Mouse (Mus musculus) left cerebral cortex, adult 9 months (tissue): ENCODE data around the gene Vwde.
A peak's percentile ranks its signal among the peaks of the same experiment; 100 is the strongest.

ENCODE experiments used
- DNase-seq, 2 experiments: peaks; one replicate each; pipeline ENCODE4 v3.0.0; 2022; ENCODE audit warnings: low spot score in 2 of 2

Vwde gene

DNA sequence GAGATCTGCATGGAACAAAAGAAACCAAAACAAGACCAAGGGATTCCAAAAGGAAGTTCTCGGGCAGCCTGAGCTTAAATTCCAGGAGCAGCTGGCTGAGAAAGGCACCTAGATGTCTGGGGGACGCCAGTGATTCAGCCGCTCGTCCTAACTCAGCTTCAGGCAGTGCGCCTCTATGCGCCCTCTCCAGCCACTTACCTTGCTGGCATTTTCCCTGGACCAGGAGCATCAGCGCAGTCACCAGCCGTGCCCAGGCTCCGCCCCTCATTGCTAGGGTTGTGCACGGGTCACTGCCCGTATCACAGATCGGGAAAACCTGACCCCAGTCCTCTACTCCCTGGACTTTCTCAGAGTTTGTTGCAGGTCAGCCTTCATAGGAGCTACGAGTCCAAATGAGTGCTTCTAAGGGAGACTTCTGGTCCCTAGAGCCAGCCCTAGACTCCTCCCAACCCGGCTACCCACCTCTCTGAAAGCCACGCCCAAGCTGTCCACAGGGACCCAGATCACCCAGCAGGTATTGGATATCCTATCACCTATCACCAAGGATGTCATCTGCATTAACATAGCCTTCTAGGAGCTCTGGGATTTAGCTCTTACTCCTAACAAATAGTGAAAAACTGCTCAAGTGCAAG, at the start of gene Vwde:
Gene Vwde (minus strand): TSS at position 370 of the 632 bp plus-strand sequence.
- no peak for DNase-seq

DNA sequence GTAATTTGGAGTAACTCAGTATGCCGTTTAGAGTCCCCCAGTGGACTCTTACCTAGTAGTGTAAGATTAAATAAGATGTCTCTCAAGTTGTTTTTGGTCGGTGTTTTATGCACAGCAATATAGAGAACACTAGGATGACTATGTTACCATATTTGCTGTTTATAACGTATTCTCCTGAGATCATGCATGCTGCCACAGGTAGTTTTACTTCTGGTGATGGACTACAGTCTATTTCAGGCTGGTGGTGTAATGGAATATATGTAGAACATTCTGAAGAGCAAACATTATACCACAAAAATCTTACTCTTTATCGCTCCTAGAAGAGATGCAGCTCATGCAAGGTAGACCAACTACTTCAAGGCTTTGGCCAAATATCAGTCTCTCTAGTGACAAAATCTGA, 30.6 kb upstream of the Vwde start:
- no peak for DNase-seq

DNA sequence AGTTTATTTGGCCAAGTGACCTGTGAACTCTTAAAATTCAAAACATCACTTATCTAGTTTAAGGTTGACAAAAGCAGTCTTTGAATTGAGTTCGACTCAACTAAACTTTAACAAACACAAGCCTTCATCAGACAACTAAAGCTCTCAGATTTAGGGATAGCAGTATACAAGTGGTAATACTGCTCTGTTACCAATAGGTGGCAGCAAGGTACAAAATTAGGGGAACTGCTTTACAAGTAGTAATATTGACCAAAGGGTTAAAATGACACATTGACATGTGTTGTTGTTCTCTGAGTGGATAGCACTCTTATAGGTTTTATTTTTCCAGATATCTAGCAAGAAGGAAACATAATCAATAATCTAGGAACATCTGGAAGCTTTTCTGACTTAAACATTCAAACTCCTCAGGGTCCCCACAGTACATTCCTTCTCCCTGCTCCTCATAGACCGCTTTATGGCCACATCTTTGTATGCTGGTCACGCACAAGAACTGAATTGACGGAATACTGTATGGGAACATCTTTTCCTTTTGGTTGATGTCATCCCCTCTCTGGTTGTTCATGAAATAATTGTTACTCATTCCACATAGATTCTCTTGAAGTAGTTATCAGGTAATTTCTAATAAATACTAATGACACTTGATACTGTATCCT, 23.7 kb upstream of the Vwde start:
- no peak for DNase-seq

DNA sequence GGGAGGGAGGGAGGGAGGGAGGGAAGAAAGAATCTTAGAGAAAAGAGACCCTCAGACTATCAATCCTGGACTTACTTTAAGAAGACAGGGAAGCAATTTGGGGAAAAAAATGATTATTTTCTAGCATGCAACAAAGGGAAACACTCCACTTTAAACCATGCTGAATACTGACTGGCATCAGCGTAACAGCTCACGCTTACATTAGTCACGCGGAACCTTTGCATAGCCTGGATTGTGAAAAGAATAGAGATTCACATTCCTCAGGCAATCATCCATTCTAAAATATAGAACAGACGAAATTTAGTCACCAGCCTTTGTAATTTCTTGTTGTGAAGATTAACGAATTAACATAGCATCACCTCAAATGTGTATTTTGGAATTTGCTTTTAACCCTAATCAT, 18.6 kb downstream of the Vwde start:
- no peak for DNase-seq

DNA sequence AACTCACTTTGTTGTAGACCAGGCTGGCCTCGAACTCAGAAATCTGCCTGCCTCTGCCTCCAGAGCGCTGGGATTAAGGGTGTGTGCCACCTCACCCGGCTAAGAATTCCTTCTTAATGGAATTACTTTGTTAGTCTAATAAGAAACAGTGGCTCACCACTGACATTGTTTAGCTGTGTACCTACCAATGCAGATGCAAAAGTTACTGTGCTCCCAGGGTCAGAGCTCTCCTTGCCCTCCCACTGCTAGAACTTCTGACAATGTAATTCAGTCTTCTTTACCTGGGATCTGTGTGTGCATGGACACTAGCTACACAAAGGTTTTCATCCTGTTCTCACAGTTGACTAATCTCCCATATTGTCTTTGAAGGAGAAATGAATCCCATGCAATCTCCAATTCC, 27.3 kb downstream of the Vwde start:
- DNase-seq = no peak

DNA sequence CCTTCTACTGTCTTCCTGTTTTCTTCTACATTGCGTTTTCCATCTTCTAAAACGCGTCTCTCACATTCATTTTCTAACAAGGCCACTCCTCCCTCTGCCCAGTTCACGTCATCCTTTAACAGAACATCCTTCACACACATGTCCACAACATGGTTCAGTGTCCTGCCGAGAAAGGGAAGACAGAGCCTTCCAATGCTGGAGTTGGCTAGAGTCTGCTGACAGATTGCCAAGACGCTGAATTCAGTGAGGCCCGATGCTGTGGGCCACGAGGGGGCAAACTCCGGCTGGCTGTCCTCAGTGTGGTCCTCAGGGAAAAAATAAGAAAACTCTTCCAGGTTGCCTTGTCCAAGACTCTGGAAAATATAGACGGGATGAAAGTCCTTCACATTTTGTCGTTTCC, 37.9 kb downstream of the Vwde start:
- no peak for DNase-seq

DNA sequence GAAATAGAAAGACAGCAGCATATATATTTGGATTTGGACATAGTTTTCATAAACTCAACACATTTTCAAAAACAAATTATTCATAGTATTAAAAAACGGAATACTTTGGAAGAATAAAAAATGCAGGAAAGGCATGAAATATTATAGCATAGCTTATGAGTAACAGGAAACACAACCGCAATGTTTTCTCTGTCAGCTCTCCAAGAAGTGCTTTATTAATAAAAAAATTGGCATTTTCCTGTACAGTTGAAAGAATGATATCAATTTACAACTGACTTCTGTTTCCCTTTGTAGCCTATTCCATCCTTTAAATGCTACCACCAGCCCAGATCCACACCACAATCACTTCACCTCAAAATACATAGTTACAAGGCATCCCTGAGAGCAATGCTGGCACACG, 44.7 kb downstream of the Vwde start:
- DNase-seq = no peak

DNA sequence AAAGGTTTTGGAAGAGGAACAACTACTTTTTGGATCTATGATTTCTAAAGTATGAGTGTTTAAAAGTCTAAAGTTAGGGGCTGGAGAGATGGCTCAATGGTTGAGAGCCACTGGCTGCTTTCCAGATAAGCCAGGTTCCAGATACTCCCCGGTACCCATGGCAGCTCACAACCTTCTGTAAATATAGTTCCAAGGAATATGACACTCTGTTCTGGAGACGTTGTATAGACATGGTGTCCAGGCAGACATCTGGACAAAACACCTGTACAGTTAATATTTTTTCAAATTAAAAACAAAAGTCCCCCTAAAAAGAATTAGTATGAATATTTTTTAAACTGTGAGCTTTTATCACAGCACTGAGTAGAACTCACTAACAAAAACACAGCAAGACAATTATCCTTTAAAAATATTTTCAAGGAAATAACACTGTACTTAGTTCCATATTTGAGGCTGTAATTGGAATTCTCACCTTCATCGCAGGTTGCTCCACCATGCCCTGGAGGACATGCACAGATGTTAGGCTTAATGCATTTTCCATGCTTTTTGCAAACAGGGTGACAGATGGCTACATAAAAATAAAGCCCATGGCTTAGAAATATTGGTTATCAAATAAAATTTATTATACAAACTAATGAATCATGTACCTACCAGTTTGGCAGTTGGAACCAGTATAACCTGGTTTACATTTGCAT, 55.2 kb downstream of the Vwde start:
- no peak for DNase-seq

DNA sequence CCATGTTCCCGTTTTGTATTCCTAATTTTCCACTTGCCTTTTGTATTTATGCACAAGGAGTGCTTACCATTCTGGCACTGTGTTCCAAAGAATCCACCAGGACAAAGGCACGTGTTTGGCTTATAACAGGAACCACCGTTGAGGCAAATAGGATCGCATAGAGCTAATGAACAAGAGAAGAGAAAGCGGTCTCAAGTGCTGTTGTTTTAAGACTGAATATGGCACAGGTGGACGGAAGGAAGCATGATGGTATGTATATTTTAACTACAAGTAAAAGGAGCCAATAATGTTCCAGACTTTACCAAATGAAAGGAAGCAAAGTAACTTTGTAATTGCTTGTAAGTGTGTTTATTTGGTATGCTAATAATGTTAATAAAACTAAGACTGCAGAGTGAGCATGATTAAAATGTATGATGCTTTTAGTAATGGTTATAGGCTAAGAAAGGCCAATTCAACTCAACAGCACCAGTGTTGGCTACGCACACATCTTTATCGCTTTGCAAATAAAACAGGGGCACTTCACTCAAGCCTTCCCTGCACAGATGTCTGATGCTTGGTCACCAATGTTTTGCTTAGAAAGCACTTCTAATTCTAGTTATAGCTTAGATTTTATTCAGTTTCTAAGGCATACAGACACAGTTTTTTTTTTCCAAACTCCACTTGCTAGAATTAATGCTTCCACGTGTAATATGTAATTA, 58.4 kb downstream of the Vwde start:
- no peak for DNase-seq

DNA sequence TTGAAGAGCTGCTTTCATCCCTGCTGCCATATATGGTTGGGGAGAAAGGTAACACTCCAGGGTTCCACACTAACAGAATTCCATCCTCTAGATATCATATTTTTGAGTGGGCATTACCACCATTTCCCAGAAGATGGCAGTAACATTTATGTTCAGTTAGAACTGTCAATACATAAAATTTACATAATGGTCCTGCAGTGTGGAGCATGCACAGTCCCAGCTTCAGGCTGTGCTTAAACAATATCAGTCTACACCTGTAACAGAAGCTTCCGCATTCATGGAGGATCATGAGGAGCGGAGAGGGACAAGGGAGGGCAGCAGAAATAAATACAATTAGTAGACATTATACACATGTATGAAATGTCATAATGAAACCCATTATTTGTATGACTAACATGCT, 65.3 kb downstream of the Vwde start:
- DNase-seq = peak in 1 of 2 experiments; percentile 20

DNA sequence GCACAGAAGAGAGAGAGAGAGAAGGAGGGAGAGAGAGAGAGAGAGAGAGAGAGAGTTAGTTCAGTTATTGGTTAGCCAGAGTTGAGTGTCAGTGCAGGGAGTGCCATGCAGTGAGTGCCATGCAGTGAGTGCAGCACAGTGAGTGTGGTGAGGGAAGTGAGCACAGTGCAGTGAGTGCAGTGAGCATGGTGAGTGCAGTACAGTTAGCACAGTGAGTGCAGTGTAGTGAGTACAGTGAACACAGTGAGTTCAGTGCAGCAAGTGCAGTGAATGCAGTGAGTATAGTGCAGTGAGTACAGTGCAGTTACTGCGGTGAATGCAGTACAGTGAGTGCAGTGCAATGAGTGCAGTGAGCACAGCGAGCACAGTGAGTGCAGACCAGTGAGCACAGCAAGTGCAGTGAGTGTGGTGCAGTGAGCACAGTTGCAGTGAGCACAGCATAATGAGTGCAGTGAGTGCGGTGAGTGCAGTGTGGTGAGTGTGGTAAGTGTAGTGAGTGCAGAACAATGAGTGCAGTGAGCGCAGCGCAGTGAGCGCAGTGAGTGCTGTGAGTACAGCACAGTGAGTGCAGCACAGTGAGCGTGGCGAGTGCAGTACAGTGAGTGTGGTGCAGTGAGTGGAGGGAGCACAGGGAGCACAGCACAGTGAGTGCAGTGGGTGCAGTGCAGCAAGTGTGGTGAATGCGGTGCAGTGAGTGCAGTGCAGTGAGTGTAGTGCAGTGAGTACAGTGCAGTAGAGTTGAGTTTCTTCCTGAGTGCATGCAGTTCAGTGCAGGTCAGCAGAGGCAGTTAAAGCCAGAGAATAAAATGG, 70.7 kb downstream of the Vwde start:
- no peak for DNase-seq

DNA sequence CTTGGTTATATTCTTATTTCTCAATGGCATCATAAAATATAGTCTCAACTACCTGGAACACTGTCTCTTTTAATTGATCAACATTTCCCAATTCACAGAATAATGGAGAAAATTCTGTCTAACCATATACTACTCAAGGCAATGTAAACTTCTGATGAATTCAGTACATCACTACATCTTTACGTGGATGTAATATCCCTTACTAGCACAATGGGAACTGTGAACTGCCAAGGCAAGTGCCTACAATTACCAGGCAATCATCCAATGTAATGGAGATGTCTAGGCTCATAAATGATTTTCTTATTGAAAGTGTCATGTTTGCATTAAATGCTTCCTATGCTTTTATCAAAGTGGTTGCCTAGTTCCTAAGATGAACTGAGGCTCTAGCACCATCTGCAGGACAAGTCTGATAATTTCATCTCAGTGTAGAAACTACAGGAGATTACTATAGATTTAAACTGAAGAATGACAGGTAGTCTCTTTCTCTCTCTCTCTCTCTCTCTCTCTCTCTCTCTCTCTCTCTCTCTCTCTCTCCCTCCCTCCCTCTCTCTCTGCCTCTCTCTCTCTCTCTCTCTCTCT, 72.6 kb downstream of the Vwde start:
- peak; percentile 9 to 64 for DNase-seq

DNA sequence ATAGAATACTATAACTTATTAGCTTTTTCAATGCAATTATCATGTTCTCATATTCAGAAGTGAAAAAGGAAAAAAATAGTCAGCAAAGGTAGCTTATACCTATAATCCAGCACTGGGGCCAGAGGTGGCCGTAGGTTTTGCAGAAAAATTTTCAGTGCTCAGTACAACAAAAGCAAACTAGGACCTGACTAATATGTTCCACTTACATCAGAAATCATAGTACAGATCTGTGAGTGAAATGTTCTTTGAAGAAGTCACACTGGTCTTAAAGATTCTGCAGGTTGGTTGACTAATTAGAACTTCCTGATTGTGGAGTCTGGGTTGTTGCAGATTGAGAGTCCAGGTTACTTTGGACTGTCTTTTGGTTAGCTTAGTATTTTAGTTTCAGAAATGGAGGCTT, 87.5 kb downstream of the Vwde start:
- no peak for DNase-seq

DNA sequence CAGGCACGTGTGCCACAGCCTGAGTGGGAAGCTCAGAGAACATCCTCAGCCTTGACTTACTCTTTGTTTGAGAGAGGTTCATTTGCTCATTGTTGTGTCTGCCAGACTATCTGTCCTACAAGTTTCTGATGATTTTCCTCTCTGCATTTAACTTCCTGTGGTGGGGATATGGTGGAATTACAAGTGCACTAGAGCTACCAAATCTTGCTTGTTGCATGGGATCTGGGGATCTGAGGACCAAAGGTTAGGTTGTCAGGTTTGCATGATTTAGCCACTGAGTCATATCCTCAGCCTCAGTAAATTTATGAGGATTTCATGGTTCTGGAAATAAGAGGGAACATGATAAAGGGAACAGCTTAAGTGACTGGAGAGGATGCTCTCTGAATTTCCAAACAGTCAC, 116.1 kb downstream of the Vwde start:
- DNase-seq = no peak
